Mouse (Mus musculus): ENCODE data around the gene Nudt8. TPM values are rescaled to one million over a fixed set of nuclear protein-coding genes. Genes with fewer than 3 reads are reported as not detected.

Gene Nudt8
- total and polyA plus RNA-seq, 2 experiments = 13.4 to 30.1 TPM

DNA sequence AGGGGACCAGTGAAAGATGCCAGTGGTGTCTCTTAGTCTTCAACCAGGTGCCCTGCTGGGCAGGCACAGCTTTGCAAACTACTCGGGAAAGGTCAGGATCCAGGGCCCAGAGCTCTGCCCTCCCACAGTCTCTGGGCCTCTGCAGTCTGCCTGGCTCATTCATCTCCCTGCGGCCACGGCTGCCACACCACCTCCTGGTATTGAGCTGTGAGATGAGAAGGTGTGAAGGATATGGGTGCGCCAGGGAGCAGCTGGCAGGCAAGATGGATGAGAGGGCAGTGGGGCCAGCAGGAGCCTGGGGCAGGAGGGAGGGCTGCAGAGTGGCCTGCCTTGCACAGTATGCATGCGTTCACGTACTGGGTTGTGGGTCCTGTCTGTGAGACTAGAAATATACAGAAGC lies 9.6 kb upstream of the Nudt8 start:
- Histone ChIP-seq H3K27ac (replicated peaks; ENCODE audit: insufficient read depth, low read depth, low read length) (no peak overlapping the region), H3K79me2 (ENCODE audit: control insufficient read depth, insufficient read depth, low read length) (no peaks in the 10 kb centered on the region), H3K27me3 (ENCODE audit: control insufficient read depth, insufficient read depth, low read length) (no peaks in the 10 kb centered on the region), H3K9ac (ENCODE audit: low read depth, low read length) (no peak overlapping the region), H3K36me3 (ENCODE audit: control insufficient read depth, insufficient read depth, low read length) (peaks cover 3% of the 10 kb centered on the region; the same call in 1 of the 2 replicates), H3K4me3 (ENCODE audit: insufficient read depth, low read depth, low read length) (no peak overlapping the region), H3K4me1 (ENCODE audit: control insufficient read depth, insufficient read depth, low read length) (peaks cover 13% of the 10 kb centered on the region)
- DNase-seq (ENCODE audit: extremely low read depth, low read depth, low spot score) = no peak
- TF ChIP-seq POLR2A (IDR thresholded peaks at IDR 0.05; ENCODE audit: extremely low read depth, insufficient read depth, low read length) = no peak
- TF ChIP-seq CTCF (IDR thresholded peaks at IDR 0.05; ENCODE audit: low read depth, low read length) = no peak
- WGBS = 78% methylated on average over 6 of the region's 6 CpGs

DNA sequence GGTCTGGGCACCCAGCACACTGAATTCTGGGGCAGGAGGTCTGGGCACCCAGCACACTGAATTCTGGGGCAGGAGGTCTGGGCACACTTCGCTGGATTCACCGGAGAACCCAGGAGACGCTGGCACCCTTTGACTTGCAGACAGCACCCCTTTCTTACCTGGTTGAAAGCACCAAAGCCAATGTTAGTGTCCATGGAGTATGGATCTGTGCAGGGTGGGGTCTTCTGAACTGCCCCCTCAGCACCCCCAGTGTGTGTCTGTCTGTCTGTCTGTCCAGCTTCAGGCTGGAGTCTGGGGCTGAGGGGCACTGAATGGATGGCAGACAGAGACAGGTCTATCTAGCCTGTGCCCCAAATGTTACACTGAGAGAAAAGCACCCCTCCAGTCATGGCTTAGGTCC lies 8.8 kb upstream of the Nudt8 start:
- Histone ChIP-seq H3K4me3 (ENCODE audit: insufficient read depth, low read depth, low read length) (no peak overlapping the region), H3K4me1 (ENCODE audit: control insufficient read depth, insufficient read depth, low read length) (peaks cover 9% of the 10 kb centered on the region), H3K27me3 (ENCODE audit: control insufficient read depth, insufficient read depth, low read length) (no peaks in the 10 kb centered on the region), H3K9ac (ENCODE audit: low read depth, low read length) (no peak overlapping the region), H3K27ac (replicated peaks; ENCODE audit: insufficient read depth, low read depth, low read length) (no peak overlapping the region), H3K79me2 (ENCODE audit: control insufficient read depth, insufficient read depth, low read length) (no peaks in the 10 kb centered on the region), H3K36me3 (ENCODE audit: control insufficient read depth, insufficient read depth, low read length) (peaks cover 3% of the 10 kb centered on the region; the same call in 1 of the 2 replicates)
- TF ChIP-seq CTCF (IDR thresholded peaks at IDR 0.05; ENCODE audit: low read depth, low read length) (no peak), POLR2A (IDR thresholded peaks at IDR 0.05; ENCODE audit: extremely low read depth, insufficient read depth, low read length) (no peak)
- 94% methylated on average over 3 of the region's 3 CpGs for WGBS
- DNase-seq (ENCODE audit: extremely low read depth, low read depth, low spot score) = no peak

DNA sequence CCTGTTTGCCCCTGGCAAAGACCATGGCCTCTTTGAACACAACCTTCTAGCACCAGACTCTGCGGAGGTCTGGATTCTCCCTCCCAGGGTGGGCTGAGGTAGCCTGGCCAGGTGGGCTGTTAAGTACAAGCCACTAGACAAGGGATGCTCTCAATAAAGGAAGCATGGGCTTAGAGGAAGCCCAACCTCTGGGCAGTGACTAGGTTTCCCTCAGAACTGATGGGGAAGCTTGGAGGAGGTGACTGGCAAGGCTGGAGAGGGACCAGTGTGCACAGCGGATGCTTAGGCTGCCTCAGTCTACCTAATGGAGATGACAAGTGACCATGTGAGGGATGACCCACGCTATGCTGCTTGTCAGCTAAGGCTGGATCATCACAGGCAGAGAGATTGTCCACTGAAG lies 8.4 kb upstream of the Nudt8 start:
- 82% methylated on average over 3 of the region's 3 CpGs for WGBS
- no peak for DNase-seq (ENCODE audit: extremely low read depth, low read depth, low spot score)
- peaks cover 3% of the 10 kb centered on the region; the same call in 1 of the 2 replicates for H3K36me3 ChIP-seq (ENCODE audit: control insufficient read depth, insufficient read depth, low read length)
- H3K4me1 ChIP-seq (ENCODE audit: control insufficient read depth, insufficient read depth, low read length) = peaks cover 7% of the 10 kb centered on the region
- no peak for TF ChIP-seq POLR2A (IDR thresholded peaks at IDR 0.05; ENCODE audit: extremely low read depth, insufficient read depth, low read length)
- no peak for TF ChIP-seq CTCF (IDR thresholded peaks at IDR 0.05; ENCODE audit: low read depth, low read length)
- H3K4me3 ChIP-seq (ENCODE audit: insufficient read depth, low read depth, low read length) = no peak overlapping the region
- H3K9ac ChIP-seq (ENCODE audit: low read depth, low read length) = no peak overlapping the region
- no peaks in the 10 kb centered on the region for H3K27me3 ChIP-seq (ENCODE audit: control insufficient read depth, insufficient read depth, low read length)
- H3K79me2 ChIP-seq (ENCODE audit: control insufficient read depth, insufficient read depth, low read length) = no peaks in the 10 kb centered on the region
- H3K27ac ChIP-seq (replicated peaks; ENCODE audit: insufficient read depth, low read depth, low read length) = no peak overlapping the region

DNA sequence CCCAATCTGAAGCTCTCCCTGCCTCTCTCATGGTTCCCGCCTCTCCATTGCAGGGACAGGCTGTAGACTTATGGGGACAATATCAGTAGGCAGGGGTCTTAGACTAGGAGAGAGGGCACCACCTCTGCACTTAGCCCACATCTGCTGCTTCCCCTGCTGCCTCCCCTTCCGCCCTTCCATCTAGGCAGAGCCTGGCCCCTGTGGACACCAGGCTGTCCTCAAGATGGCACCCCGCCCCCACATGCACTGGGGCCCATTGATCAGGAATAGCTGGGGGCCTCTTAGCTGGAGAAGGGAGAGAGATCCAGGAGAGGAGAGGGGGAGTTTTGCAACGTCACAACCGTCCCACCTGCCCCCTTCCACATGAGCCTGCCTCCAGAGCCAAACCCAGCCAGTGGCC lies 8.0 kb upstream of the Nudt8 start, which contains the start of gene Tbx10:
Tbx10 (plus strand) TSS at position 337 of the 400 bp plus-strand sequence.
- 77% methylated on average over 5 of the region's 5 CpGs for WGBS
- Histone ChIP-seq H3K9ac (ENCODE audit: low read depth, low read length) (no peak within 1 kb of the TSS), H3K79me2 (ENCODE audit: control insufficient read depth, insufficient read depth, low read length) (no peaks in the 10 kb centered on the region), H3K27ac (replicated peaks; ENCODE audit: insufficient read depth, low read depth, low read length) (no peak within 1 kb of the TSS), H3K4me1 (ENCODE audit: control insufficient read depth, insufficient read depth, low read length) (peaks cover 3% of the 10 kb centered on the region), H3K27me3 (ENCODE audit: control insufficient read depth, insufficient read depth, low read length) (no peaks in the 10 kb centered on the region), H3K4me3 (ENCODE audit: insufficient read depth, low read depth, low read length) (no peak within 1 kb of the TSS), H3K36me3 (ENCODE audit: control insufficient read depth, insufficient read depth, low read length) (peaks cover 3% of the 10 kb centered on the region; the same call in 1 of the 2 replicates)
- DNase-seq (ENCODE audit: extremely low read depth, low read depth, low spot score) = no peak
- no peak for TF ChIP-seq CTCF (IDR thresholded peaks at IDR 0.05; ENCODE audit: low read depth, low read length)
- no peak for TF ChIP-seq POLR2A (IDR thresholded peaks at IDR 0.05; ENCODE audit: extremely low read depth, insufficient read depth, low read length)

GRCm38 (mm10) chr19:3994932-3995331 lies 5.4 kb upstream of the Nudt8 start:
- no peak overlapping the region for H3K4me3 ChIP-seq (ENCODE audit: insufficient read depth, low read depth, low read length)
- H3K27ac ChIP-seq (replicated peaks; ENCODE audit: insufficient read depth, low read depth, low read length) = no peak overlapping the region
- peaks cover 8% of the 10 kb centered on the region; the same call in 1 of the 2 replicates for H3K4me1 ChIP-seq (ENCODE audit: control insufficient read depth, insufficient read depth, low read length)
- no peak overlapping the region for H3K9ac ChIP-seq (ENCODE audit: low read depth, low read length)
- 65% methylated on average over 6 of the region's 6 CpGs for WGBS
- no peak for TF ChIP-seq CTCF (IDR thresholded peaks at IDR 0.05; ENCODE audit: low read depth, low read length)
- TF ChIP-seq POLR2A (IDR thresholded peaks at IDR 0.05; ENCODE audit: extremely low read depth, insufficient read depth, low read length) = no peak
- no peaks in the 10 kb centered on the region for H3K27me3 ChIP-seq (ENCODE audit: control insufficient read depth, insufficient read depth, low read length)
- H3K36me3 ChIP-seq (ENCODE audit: control insufficient read depth, insufficient read depth, low read length) = no peaks in the 10 kb centered on the region
- no peaks in the 10 kb centered on the region for H3K79me2 ChIP-seq (ENCODE audit: control insufficient read depth, insufficient read depth, low read length)
- no peak for DNase-seq (ENCODE audit: extremely low read depth, low read depth, low spot score)

DNA sequence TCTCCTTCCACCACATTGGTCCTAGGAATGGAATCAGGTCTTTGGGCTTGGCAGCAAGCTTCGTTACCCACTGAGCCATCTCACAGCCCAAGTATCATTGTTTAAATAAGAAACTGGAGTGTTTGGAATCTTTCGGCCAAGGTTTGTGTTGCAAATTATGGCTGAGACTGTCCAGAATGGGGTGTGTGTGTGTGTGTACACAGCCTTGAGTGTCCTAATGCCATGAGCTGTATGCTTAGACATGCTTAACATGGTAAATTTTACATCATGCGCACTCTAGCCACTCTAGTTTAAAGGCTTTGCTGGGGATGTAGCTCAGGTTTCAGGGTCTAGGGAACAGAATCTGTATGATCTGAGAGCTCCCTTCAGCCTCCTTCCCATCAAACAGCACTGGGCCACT lies 4.9 kb upstream of the Nudt8 start:
- H3K27ac ChIP-seq (replicated peaks; ENCODE audit: insufficient read depth, low read depth, low read length) = no peak overlapping the region
- no peak for DNase-seq (ENCODE audit: extremely low read depth, low read depth, low spot score)
- TF ChIP-seq POLR2A (IDR thresholded peaks at IDR 0.05; ENCODE audit: extremely low read depth, insufficient read depth, low read length) (no peak), CTCF (IDR thresholded peaks at IDR 0.05; ENCODE audit: low read depth, low read length) (no peak)

More for the DNA sequence above, 4.9 kb upstream of the Nudt8 start:
- peaks cover 8% of the 10 kb centered on the region; the same call in 1 of the 2 replicates for H3K4me1 ChIP-seq (ENCODE audit: control insufficient read depth, insufficient read depth, low read length)
- H3K36me3 ChIP-seq (ENCODE audit: control insufficient read depth, insufficient read depth, low read length) = no peaks in the 10 kb centered on the region
- H3K79me2 ChIP-seq (ENCODE audit: control insufficient read depth, insufficient read depth, low read length) = no peaks in the 10 kb centered on the region
- H3K9ac ChIP-seq (ENCODE audit: low read depth, low read length) = no peak overlapping the region
- H3K4me3 ChIP-seq (ENCODE audit: insufficient read depth, low read depth, low read length) = no peak overlapping the region
- no peaks in the 10 kb centered on the region for H3K27me3 ChIP-seq (ENCODE audit: control insufficient read depth, insufficient read depth, low read length)
- WGBS = 83% methylated on average over 3 of the region's 3 CpGs
